Mouse (Mus musculus): ENCODE results near the gene Tsku. TPM values are rescaled to one million over a fixed set of nuclear protein-coding genes. Genes with fewer than 3 reads are reported as not detected.

Gene Tsku
- total and polyA plus RNA-seq, 2 experiments from 2014 or later, result 6.2 to 24.8 TPM

DNA sequence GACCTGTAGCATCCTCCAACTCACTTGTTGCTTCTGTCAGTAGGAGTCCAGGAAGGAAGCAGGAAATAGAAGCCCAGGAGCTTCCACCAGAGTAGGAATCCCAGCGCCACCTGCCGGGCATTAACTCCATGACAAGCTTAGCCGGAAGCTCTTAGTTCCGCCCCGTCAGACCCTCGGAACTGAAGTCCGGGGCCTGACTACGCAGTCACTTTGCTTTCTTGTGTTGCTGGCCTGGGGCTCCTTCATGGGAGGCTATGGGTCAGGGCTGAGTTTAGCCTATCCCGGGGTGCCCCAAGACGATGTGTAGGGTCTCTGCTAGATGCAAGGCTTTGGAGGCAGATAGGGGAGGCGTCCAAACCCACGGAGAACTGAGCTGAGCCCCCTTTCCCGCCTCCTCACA lies 19.7 kb downstream of the Tsku start:
- H3K27ac ChIP-seq (ENCODE audit: low read depth, low read length), result no peak overlapping the region
- no peaks in the 10 kb centered on the region for H3K9me3 ChIP-seq (ENCODE audit: low read length)
- H3K4me2 ChIP-seq (ENCODE audit: low read depth), result peak overlapping the region; percentile 61
- no peaks in the 10 kb centered on the region for H3K27me3 ChIP-seq (ENCODE audit: insufficient read depth, low read length)
- peak overlapping the region; percentile 35 for H3K4me3 ChIP-seq (ENCODE audit: low read depth, low read length)
- peak; percentile 78 for ATAC-seq
- H3K9ac ChIP-seq, result peak overlapping the region; percentile 41
- TF ChIP-seq CTCF (IDR thresholded peaks at IDR 0.05; ENCODE audit: low read depth), result peak; percentile 89
- DNase-seq, result peak; percentile 89
- 0 out of 2 replicates have a peak, but pooled peaks cover 3% of the 10 kb centered on the region for H3K4me1 ChIP-seq (ENCODE audit: insufficient read depth)
- no peaks in the 10 kb centered on the region for H3K36me3 ChIP-seq (ENCODE audit: insufficient read depth)
- WGBS, result 4% methylated on average over 13 of the region's 13 CpGs

DNA sequence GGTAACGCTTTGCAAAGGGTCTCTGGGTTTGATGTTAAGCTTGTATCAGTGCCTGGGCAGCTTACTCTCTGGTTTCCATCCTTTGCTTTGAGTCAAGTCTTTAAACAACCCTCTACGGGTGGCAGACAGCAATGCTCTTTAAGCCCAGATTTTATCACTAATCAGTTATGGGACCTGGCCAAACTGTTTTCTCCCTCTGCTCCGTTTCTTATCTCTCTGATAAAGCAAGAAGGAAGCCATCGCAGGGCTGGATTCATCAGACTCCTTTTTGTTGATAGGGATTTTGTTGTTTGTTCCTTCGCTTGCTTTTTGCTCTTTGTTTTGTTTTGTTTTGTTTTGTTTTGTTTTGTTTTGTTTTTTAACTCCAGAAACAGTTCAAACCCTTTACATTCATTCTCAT lies 20.8 kb downstream of the Tsku start:
- WGBS, result 85% methylated on average over 5 of the region's 5 CpGs
- Histone ChIP-seq H3K4me1 (ENCODE audit: insufficient read depth) (0 out of 2 replicates have a peak, but pooled peaks cover 3% of the 10 kb centered on the region), H3K4me2 (ENCODE audit: low read depth) (no peak overlapping the region), H3K27me3 (ENCODE audit: insufficient read depth, low read length) (no peaks in the 10 kb centered on the region), H3K36me3 (ENCODE audit: insufficient read depth) (no peaks in the 10 kb centered on the region), H3K27ac (ENCODE audit: low read depth, low read length) (no peak overlapping the region), H3K4me3 (ENCODE audit: low read depth, low read length) (no peak overlapping the region), H3K9ac (no peak overlapping the region), H3K9me3 (ENCODE audit: low read length) (no peaks in the 10 kb centered on the region)
- DNase-seq (no peak), ATAC-seq (no peak)
- no peak for TF ChIP-seq CTCF (IDR thresholded peaks at IDR 0.05; ENCODE audit: low read depth)

DNA sequence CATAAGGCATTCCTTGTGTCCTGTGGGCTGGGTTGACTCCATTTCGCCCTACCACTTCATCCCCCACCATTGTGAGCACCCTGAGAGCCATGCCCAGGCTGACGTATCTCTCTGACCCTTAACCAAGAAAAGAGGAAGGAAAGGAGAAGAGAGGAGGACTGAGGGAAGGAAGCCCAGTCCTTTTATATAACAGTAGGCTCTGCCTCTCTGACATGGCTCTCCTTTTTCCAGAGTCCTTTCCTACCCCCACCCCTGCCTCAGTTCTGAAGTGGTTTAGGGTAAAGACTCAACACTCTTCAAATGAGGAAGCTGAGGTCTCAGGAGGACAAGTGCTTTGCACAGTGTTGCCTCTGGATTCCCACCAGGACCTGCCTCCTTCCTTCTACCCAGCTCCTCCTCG lies 27.1 kb downstream of the Tsku start:
- H3K4me3 ChIP-seq (ENCODE audit: low read depth, low read length), result no peak overlapping the region
- H3K27me3 ChIP-seq (ENCODE audit: insufficient read depth, low read length), result no peaks in the 10 kb centered on the region
- no peak for TF ChIP-seq CTCF (IDR thresholded peaks at IDR 0.05; ENCODE audit: low read depth)
- no peaks in the 10 kb centered on the region for H3K9me3 ChIP-seq (ENCODE audit: low read length)
- DNase-seq, result no peak
- H3K4me1 ChIP-seq (ENCODE audit: insufficient read depth), result 0 out of 2 replicates have a peak, but pooled peaks cover 5% of the 10 kb centered on the region
- H3K9ac ChIP-seq, result no peak overlapping the region
- ATAC-seq, result no peak
- no peaks in the 10 kb centered on the region for H3K36me3 ChIP-seq (ENCODE audit: insufficient read depth)
- WGBS, result 85% methylated on average over 3 of the region's 3 CpGs
- H3K27ac ChIP-seq (ENCODE audit: low read depth, low read length), result no peak overlapping the region
- no peak overlapping the region for H3K4me2 ChIP-seq (ENCODE audit: low read depth)

DNA sequence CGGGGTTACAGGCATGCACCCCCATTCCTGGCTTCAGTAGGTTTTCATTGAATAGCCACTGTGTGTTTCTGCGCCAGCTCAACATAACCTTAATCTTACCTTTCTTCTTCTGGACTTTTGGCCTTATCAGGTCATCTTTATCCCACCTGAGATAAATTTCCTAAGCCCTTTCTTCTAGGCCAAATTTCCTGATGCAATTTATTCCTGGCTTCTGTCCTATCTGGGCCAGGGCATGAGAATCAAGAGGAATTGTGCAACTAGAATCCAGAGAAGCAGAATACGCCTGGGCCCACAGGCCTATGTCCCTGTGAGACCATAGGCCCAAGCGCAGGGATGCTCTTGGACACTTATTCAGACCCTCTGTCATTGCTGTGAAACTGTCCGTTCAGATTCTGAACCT lies 27.6 kb downstream of the Tsku start:
- H3K9ac ChIP-seq, result no peak overlapping the region
- no peak for ATAC-seq

DNA sequence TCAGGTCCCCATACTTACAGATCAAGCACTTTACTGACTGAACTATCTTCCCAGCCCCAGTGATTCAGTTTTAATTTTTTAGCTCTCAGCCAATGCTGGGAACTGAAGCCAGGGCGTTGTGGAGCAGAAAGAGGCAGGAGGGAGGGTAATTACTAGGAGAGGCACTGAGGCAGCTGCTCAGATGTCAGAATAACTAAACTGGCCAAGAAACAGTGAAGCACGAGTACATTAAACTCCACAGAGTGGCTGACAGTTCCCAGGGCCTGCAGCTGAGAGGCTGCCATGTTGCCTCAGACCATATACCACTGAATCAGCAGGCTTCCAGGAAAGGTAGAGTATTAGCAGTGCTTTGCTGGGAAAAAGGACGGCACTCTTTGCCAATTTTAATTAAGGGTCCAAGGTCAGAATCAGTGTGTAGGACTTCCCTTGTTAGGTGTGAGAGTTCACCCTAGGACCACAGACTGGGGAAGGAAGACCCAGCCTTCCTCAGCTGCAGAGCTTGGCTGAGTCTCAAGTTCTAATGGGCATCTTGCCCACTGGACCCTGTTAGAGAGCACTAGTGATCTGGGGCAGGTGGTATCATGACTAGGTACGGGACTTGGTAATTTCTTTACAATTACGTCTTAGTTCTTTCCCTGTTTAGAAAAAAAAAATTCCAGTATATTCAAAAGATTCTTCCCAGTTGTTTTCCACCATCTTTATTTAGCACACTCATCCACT lies 28.3 kb downstream of the Tsku start:
- Histone ChIP-seq H3K27me3 (ENCODE audit: insufficient read depth, low read length) (no peaks in the 10 kb centered on the region), H3K27ac (ENCODE audit: low read depth, low read length) (0 out of 2 replicates have a peak overlapping the region, but pooled peaks have one; percentile 4), H3K36me3 (ENCODE audit: insufficient read depth) (no peaks in the 10 kb centered on the region), H3K9ac (no peak overlapping the region), H3K4me1 (ENCODE audit: insufficient read depth) (0 out of 2 replicates have a peak, but pooled peaks cover 5% of the 10 kb centered on the region), H3K4me2 (ENCODE audit: low read depth) (no peak overlapping the region), H3K9me3 (ENCODE audit: low read length) (no peaks in the 10 kb centered on the region), H3K4me3 (ENCODE audit: low read depth, low read length) (no peak overlapping the region)
- ATAC-seq (peak; percentile 78), DNase-seq (peak; percentile 27)
- WGBS, result 47% methylated on average over 5 of the region's 5 CpGs
- TF ChIP-seq CTCF (IDR thresholded peaks at IDR 0.05; ENCODE audit: low read depth), result no peak

More for the DNA sequence above, 27.6 kb downstream of the Tsku start:
- no peak overlapping the region for H3K4me3 ChIP-seq (ENCODE audit: low read depth, low read length)
- no peak for TF ChIP-seq CTCF (IDR thresholded peaks at IDR 0.05; ENCODE audit: low read depth)
- no peak overlapping the region for H3K27ac ChIP-seq (ENCODE audit: low read depth, low read length)
- no peak for DNase-seq
- H3K27me3 ChIP-seq (ENCODE audit: insufficient read depth, low read length), result no peaks in the 10 kb centered on the region
- H3K9me3 ChIP-seq (ENCODE audit: low read length), result no peaks in the 10 kb centered on the region
- H3K4me1 ChIP-seq (ENCODE audit: insufficient read depth), result 0 out of 2 replicates have a peak, but pooled peaks cover 5% of the 10 kb centered on the region
- WGBS, result 95% methylated on average over 5 of the region's 5 CpGs
- no peaks in the 10 kb centered on the region for H3K36me3 ChIP-seq (ENCODE audit: insufficient read depth)
- no peak overlapping the region for H3K4me2 ChIP-seq (ENCODE audit: low read depth)

DNA sequence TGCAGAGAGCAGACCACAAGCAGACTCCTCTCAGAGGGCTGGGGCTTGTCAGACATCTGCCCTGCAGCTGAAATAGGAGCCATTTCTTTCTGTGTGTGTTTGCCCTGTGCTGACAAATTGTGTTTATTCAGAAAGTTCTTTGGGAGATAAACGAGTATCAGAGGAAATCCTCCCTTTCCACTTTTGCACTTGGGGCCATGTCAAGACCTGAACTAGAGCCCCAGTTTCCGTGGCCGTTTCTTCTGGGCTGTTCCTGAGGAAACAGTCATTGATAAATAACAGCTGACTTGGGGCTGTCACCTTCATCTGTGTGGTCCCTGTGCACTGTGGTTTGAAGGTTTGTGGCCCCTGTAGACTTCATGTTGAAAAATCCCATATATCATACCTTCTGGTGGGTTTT lies 29.2 kb downstream of the Tsku start:
- TF ChIP-seq CTCF (IDR thresholded peaks at IDR 0.05; ENCODE audit: low read depth), result no peak

DNA sequence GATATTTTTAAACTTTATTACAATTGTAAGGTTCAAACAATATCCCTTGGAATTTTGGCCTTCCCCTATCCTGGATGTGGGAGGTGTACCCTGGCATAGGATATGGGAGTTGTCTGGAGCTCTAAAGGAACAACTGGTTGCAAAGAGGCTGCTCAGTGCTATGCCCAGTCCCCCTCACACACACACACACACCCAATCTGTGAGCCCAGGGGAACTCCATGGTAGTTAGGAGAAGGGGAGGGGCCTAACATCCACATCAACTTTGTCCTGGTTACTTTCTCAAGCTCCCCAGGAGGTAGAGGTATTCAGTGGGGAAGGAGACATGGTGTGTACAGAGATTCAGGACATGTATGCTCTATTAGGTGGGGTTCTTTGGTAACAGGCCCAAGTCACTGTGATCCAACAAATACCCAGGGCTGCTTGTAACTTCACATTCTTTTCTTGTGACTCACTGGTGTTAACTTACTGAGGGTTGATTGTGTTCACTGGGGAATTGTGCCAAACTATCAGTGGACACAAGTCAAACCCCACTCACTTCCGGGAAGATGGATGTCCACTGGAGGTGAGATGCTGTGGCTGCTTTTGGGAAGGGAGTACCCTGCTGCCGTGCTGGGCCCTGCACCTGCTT lies 30.6 kb downstream of the Tsku start:
- ATAC-seq, result no peak
- no peak for TF ChIP-seq CTCF (IDR thresholded peaks at IDR 0.05; ENCODE audit: low read depth)
- no peaks in the 10 kb centered on the region for H3K27me3 ChIP-seq (ENCODE audit: insufficient read depth, low read length)
- H3K4me2 ChIP-seq (ENCODE audit: low read depth), result no peak overlapping the region
- no peak for DNase-seq
- H3K9me3 ChIP-seq (ENCODE audit: low read length), result no peaks in the 10 kb centered on the region
- H3K27ac ChIP-seq (ENCODE audit: low read depth, low read length), result no peak overlapping the region
- 61% methylated on average over 2 of the region's 2 CpGs for WGBS
- H3K36me3 ChIP-seq (ENCODE audit: insufficient read depth), result no peaks in the 10 kb centered on the region
- 0 out of 2 replicates have a peak, but pooled peaks cover 5% of the 10 kb centered on the region for H3K4me1 ChIP-seq (ENCODE audit: insufficient read depth)
- no peak overlapping the region for H3K9ac ChIP-seq
- H3K4me3 ChIP-seq (ENCODE audit: low read depth, low read length), result no peak overlapping the region

More for the DNA sequence above, 29.2 kb downstream of the Tsku start:
- no peaks in the 10 kb centered on the region for H3K9me3 ChIP-seq (ENCODE audit: low read length)
- ATAC-seq, result no peak
- H3K36me3 ChIP-seq (ENCODE audit: insufficient read depth), result no peaks in the 10 kb centered on the region
- H3K4me3 ChIP-seq (ENCODE audit: low read depth, low read length), result no peak overlapping the region
- H3K4me1 ChIP-seq (ENCODE audit: insufficient read depth), result 0 out of 2 replicates have a peak, but pooled peaks cover 5% of the 10 kb centered on the region
- H3K27me3 ChIP-seq (ENCODE audit: insufficient read depth, low read length), result no peaks in the 10 kb centered on the region
- 80% methylated on average over 3 of the region's 3 CpGs for WGBS
- H3K4me2 ChIP-seq (ENCODE audit: low read depth), result no peak overlapping the region
- DNase-seq, result no peak
- no peak overlapping the region for H3K27ac ChIP-seq (ENCODE audit: low read depth, low read length)
- no peak overlapping the region for H3K9ac ChIP-seq

All from forebrain, postnatal 0 days (tissue).